Mouse (Mus musculus) thymus, postnatal 10 days (tissue): Measurements from ENCODE around the gene Tm7sf3.

ENCODE experiments used
- DNase-seq, 2 experiments: peaks; one replicate each; pipeline ENCODE4 v3.0.0; 2021; ENCODE audit warnings: low spot score in 2 of 2

Gene Tm7sf3

DNA sequence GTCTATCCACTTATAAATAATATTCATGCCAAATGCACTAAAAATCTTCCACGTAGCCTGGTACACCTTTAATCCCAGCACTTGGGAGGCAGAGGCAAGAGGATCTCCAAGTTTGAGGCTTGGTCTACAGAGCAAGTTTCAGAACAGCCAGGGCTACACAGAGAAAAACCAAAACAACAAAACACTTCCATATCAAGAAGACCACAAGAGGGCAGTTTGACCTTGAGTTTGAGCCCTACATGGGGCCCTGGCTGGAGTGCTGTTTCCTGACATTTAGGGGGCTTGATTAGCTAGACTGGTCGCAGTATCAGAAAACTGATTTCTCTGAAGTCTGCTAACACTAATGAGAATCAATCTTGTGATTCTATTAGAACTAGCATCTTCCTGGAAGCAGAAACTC, 18.0 kb upstream of the Tm7sf3 start:
- DNase-seq, result peak in 1 of 2 experiments; percentile 10

GRCm38 (mm10) chr6:146653197-146653596, 10.6 kb upstream of the Tm7sf3 start:
- DNase-seq, result no peak

- no peak for DNase-seq
Observed at GRCm38 (mm10) chr6:146651431-146651830, 8.8 kb upstream of the Tm7sf3 start.

- no peak for DNase-seq
Observed at GRCm38 (mm10) chr6:146650013-146650412, 7.4 kb upstream of the Tm7sf3 start.

DNA sequence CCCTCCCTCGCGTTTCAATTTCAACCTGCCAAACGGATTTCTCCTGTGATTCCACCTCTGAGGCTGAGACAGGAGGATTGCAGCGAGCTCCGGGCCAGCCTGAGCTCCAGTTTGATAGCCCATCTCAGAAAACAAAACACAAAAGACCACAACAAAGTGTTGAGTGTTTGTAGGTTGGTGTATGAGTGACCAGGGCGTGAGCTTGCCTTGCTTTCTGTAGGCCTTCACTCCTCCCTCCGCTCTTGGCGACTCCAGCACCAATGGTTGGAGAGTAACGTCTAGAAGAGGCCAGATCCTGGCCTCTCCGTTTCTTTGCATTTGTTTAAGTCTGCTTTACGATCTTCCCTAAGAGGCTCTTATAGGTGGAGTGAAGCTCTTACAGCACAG, 553 bp upstream of the Tm7sf3 start:
- DNase-seq, result no peak

- no peak for DNase-seq
Observed at GRCm38 (mm10) chr6:146641621-146642210, 908 bp downstream of the Tm7sf3 start.

DNA sequence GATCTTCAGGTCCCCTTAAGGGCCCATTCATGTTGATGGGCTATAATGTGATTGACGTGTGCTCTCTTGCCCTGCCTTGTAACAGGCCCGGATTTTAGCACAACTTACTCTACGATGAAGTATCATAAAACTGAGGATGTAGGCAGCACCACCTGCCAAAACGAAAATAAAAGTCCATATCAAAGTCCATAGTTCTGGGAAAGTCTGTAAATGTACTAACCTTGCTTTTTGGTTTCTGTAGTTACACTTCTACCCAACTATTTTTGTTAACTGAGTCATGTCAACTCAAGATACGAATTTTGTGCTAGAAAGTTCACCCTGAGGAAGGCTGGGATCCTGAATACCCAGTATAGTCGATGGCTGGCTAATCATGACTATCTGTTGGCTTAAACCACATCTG, 1.6 kb downstream of the Tm7sf3 start:
- no peak for DNase-seq

DNA sequence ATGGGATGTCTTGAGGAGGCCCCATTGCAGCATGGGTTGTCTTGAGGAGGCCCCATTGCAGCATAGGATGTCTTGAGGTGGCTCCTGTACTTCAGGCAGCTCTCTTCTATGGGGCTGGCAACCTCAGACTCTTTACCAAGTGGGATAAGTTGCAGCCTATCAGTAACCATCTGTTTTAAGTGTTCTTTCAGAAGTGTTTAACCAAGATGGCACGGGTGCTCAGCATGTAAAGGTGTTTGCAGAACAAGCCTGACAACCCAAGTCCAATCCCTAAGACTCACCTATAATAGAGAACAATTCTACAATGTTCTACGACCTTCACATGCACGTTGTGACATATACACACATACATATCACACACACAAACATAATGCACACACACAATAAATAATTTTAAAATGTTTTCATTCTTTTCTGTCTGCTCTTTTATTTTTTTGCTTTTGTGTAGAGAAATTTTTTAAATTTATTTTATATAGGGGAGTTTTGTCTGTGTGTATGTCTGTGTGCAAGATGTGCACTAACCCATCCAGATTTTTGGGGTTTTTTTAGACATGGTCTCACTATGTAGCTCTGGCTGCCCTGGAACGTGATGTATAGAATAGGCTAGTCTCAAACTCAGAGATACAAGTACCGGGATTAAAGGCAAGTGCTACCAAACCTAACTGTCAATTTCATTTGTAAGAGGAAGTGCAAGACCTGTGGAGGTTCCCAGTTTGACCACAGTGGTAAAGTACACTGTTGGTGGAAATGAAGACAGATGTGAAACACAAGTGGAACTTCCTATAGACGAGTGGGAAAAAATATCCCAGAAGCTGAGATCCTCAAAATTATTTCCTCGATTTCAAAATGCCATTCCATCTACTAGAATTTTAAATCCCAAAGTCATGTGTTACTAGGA, 2.3 kb downstream of the Tm7sf3 start:
- DNase-seq, result no peak

GRCm38 (mm10) chr6:146636482-146636881, 6.1 kb downstream of the Tm7sf3 start:
- no peak for DNase-seq

DNA sequence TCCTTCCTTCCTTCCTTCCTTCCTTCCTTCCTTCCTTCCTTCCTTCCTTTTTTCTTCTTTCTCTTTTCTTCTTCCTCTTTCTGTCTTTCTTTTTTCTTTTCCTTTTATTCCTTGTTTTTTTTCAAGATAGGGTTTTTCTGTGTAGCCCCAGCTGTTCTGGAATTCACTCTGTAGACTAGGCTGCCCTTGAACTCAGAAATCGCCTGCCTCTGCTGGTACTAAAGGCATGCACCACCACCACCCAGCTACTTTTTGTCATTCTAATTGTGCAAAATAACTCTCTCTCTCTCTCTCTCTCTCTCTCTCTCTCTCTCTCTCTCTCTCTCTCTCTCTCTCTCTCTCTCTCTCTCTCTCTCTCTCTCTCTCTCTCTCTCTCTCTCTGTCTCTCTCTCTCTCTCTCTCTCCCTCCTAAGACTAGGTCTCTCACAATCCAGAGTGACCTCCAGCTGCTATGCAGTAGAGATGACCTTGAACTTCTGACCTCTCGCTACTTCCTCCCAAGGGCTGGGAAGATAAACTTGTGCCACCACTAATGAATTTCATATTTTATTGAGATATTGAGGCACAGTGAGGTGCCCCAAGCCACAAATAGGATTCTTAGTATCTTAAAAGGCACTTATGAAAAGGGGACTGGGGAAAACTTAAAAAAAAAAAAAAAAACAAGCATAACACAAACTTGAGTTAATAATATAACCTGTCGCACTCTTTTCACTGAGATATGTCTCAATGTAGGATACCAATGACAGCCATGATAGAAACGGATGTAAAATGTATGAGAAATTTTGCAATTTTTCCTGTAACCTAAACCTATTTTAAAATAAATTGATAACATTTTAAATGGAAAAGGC, 7.6 kb downstream of the Tm7sf3 start:
- no peak for DNase-seq

DNA sequence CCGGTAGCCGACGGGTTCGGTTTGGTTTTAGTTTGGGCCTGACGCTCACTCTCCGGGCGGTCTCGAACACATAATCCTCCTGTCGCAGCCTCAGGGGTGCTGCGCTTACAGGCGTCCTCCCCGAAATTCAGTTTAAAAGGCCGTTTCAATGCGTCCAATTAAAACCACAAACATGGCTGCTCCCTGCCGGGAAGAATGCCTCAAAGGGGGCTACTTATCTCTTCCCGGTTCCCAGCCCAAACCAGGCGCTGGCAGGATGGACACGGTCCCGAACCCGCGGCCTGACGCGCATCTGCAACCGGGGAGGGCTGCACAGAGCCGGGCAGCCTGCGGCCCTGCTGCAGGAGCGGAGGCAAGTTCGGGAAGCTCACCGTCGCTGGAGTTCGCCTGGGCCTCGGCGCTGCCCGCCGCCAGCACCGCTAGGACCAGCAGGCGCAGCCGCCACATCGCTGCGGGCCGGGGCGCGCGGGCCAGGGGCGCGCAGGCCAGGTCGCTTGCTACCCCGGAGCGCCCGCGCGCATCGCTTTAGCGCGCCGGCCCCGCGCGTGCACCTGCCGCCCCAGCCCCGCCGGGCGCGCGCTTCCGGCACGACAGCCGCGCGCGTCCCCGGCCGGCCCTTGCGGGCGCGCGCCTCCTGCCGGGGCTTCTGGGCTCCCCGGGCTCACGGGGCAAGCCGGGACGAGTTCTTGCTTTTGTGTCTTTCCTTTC, 8.5 kb downstream of the Tm7sf3 start:
- DNase-seq, result peak; percentile 68 to 83

GRCm38 (mm10) chr6:146633629-146634014, 9.0 kb downstream of the Tm7sf3 start:
- DNase-seq, result no peak

GRCm38 (mm10) chr6:146633097-146633496, 9.5 kb downstream of the Tm7sf3 start:
- DNase-seq, result no peak

GRCm38 (mm10) chr6:146632403-146632802, 10.2 kb downstream of the Tm7sf3 start:
- DNase-seq, result no peak

DNA sequence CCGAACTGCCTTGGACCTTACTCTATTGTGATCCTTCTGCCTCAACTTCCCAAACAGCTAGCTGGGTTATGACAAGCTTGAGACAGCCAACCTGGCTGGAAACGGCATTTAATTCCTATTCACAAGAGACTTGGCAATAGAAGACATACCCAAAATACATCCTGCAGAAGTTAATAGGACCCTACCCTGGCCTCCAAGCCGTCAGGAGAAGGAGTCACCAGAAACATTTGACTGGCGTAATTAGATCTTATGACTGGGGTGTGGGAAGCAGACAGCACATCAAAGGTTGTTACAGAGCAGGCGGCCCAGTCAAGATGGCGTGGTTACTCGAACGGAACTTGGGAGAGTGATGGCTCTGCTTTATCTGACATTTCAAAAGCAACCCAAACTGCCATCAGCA, 10.8 kb downstream of the Tm7sf3 start:
- DNase-seq, result no peak

DNA sequence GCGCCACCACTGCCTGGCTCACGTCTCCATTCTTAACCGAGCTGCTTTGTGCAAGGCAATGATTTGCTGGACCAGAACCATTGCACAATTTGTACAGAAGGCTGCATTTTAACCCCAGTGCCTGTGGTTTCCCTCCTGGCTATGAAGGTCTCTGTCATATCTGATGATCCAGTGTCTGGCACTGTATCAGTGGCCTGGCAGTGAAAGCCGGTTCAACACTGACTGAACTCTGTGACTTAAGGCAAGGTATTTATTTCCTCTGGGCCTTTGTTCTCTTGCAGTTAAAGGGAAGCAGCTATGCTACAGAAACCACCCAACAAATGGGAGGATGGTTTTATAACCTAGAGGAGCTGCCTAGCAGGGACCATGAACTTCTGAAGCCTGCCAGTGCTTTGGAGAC, 11.7 kb downstream of the Tm7sf3 start:
- DNase-seq, result no peak

DNA sequence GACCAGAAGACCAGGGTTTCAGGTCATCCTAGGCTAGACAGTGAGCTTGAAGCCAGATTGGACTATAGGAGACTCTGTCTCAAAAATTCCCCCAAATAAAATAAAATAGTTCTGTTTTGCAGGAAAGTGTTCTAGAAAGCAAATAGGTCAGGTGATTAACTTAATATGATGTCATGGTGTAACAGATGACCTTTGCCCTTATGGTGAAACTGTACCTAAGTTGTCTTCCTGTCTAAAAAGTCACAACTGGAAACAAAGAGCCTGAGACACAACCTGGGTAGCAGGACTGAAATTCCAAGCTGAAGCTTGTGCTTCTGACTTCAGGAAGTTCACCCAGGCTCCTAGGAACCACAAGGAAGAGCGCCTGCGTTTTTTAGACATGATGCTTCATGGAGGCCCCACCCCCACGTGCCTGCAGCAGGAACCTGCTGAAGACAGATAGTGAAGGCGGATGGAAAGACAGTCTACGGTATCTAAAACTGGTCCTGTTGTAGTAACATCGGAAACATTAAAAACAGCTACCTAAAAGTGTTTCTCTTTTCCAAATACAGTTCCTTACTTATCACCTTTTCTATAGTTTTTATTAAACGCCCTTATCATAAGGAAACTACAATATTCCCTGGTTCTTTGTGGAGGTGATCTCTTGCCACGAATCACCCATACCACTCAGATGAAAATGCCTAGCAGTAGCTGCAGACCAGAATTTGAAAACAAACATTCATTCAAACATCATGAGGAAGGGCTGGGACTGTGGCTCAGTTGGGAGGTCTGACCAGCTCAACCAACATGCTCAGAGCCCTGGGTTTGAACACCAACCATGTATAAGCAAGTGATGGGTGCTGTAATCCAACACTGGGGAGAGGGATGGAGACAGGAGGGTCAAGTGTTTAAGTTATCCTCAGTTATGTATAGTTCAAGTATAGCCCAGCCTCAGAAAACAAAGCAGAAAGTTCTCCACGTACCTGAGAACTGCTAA, 12.6 kb downstream of the Tm7sf3 start:
- no peak for DNase-seq

- DNase-seq, result no peak
Observed at GRCm38 (mm10) chr6:146628123-146628522, 14.5 kb downstream of the Tm7sf3 start.

DNA sequence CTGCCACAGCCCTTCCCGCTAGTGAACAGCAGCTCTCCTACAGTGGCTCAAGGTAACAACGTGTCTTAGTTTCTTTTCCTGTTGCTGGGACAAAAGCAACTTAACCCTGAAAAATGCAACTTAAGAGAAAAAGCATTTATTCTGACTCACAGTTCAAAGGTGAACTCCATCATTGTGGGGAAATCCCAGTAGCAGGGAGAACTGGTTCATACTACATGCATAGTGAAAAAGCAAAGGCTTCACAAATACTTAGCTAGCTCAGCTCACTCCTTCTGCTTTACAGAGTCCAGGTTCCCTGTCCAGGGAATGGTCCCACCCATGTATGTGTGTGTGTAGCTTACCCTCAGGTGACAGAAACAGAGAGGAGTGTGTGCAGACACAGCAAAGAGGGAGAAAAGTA, 26.0 kb downstream of the Tm7sf3 start:
- no peak for DNase-seq

DNA sequence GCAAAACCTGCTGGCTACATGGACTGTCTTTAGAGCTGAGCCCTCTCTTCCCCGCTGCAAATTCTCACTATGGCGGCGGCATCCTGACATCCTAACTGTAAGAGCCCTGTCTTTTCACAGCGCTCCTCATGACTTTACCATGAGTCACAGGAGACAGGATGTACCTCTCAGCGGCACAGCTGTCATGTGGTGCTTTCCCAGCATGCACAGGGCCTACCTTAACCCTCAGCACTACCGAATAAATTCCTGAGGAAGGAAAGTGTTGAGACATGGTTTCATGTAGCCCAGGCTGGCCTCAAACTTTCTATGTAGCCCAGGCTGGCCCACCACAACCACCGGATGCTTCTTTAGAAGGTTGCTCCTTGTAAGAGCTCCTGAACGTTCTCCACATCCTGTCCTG, 26.7 kb downstream of the Tm7sf3 start:
- no peak for DNase-seq

DNA sequence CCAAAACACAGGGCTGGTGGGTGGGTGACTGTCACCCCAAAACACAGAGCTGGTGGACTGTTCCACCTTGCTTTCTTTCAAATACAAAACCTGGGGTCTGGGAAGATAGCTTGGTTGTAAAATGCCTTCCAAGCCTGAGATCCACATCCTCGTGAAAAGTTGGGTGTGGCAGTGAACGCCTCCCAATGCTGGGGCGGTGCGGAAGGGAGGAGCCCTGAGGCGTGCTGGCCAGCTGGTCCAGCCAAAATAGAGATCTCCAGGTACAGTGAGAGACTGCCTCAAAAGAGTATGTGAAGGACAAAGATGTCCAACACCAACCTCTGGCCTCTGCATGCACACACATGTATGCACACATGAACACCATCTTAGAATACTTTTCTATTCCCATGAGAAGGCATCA, 28.1 kb downstream of the Tm7sf3 start:
- no peak for DNase-seq
